Mouse (Mus musculus) testis, postnatal 14 days (tissue): Measurements from ENCODE around the gene Rsad2.
A peak's percentile ranks its signal among the peaks of the same experiment; 100 is the strongest.
"Not testable (repeated sequence)": the region's sequence is repeated elsewhere in the genome, so short reads cannot be mapped to it uniquely, and the experiment has no call there.

ENCODE experiments used
- DNase-seq: peaks from one replicate; pipeline ENCODE4 v3.0.0; 2021; ENCODE audit warnings: low spot score

Gene Rsad2

DNA sequence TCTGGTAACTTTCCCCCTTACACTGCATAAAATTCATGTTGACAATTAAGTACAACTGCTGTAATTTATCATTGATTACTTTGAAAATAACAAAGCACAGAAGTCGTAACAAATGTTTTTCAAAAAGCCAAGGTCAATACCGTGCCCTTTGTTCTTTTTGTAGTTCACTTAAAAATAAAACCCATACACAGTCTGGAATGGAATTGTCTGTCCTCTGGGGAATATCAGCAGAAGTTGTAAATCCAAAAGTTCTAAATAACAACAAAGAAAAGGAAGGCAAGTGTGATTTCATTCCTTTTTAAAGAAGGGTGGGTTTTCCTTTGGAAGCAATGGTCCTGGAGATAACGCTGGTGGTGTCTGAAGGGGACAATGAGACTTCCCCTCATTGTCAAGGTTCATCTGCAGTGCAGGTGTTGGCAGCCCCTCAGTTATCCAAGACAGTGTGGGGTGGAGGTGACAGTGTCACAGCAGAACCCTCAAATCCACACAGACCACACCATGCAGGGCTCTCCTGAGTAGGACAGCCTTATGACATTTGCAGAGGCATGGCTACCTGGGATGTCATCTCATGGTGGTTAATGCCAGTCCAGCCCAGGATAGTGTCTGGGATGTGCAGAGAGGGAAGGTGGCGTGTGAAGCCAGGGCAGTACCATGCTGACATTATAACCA is 9.7 kb downstream of the Rsad2 start:
- no peak for DNase-seq

DNA sequence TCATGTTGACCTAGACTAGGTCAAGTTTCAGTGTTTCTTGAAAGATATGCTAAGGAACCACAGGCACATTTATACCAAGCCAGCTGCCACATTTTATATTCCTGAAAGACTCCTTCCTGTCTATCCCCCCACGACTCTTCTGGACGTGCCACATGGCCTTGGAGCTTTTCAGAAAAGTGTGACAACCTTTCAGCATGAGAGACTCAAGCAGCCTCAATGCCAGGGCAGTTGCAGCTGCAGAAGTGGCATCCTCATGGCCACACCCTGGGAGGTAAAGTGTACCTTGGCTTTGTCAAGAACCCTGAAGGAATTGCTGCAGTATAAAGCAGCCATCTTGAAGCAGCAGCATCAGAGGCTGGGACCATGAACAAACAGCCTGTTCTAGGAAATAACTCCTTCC is 11.7 kb downstream of the Rsad2 start:
- no peak for DNase-seq

DNA sequence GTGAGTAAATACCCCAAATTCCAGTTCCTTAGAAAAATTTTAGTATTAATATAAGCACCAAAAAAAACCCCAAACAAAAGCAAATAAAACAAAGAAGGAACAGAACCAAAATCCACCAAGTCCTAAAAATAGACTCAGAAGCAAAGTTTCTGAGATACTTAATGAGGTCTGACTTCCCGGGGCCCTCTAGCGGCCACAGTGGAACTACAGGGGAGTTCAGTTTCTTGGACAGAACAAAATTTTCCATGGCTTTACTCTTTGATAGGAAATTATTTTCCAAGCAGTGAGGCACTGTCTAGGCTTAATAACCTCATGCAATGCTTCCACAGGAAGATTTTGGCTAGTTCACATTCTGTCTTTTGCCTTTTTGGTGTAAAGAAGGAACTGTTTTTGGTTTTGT is 12.2 kb downstream of the Rsad2 start:
- DNase-seq, result peak; percentile 17

DNA sequence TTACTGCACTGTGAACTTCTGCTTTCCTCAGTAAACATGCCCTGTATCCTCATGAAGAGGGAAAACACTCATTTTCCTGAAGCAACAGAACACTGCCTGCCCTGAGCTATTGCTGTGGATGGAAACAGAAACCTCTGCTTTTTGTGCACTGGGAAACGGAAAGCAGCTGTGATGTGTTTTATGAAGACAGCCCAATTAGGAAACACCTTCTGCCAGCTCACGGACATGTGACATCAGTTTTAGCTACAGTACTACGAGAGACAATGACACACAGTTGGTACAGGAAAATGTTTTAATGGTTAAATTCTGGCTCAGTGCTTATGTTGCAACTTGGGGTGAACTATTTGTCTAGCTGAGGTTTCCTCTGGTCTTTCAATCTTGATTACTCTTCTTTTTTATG is 16.9 kb downstream of the Rsad2 start:
- no peak for DNase-seq

DNA sequence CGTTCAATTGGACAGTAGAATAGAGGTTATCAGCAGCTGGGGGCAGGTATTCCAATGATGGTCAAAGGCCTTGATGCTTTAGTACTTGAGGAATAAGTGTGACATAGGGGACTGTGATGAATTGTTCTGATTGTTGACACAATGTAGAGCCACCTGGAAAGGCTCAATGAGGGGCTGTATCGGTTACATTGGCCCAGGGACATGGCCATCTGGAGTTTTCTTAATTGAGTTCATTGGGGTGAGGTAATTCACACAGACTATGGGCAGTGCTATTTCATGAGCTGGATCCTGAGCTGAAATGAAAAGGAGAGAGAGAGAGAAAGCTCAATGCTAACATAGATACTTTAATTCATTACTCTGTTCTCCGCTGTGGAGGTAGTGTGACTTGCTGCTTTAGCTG is 18.3 kb downstream of the Rsad2 start:
- no peak for DNase-seq

DNA sequence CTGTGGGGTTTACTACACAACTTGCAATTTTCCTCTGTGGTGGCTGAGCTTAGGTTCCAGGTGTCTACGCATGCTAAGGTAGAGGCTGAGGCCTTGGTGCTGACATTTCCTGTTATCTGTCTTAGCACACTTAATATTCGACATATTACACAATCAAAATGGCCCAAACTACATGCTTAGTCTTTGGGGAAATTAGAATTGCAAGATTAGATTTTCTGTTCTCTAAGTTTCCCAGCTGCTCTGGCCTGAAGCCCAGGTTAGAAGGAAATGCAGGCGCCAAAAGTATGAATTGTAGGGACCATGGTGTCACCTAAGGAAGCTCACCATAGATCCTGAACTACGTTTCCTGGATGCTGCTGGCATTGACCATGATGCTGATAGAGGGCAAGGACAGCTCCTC is 19.9 kb downstream of the Rsad2 start:
- DNase-seq, result no peak

DNA sequence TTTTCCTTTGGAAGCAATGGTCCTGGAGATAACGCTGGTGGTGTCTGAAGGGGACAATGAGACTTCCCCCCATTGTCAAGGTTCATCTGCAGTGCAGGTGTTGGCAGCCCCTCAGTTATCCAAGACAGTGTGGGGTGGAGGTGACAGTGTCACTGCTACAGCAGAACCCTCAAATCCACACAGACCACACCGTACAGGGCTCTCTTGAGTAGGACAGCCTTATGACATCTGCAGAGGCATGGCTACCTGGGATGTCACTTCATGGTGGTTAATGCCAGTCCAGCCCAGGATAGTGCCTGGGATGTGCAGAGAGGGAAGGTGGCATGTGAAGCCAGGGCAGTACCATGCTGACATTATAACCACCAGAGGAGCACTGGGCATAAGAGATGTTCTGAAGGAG is 27.5 kb downstream of the Rsad2 start:
- not testable (repeated sequence) for DNase-seq

DNA sequence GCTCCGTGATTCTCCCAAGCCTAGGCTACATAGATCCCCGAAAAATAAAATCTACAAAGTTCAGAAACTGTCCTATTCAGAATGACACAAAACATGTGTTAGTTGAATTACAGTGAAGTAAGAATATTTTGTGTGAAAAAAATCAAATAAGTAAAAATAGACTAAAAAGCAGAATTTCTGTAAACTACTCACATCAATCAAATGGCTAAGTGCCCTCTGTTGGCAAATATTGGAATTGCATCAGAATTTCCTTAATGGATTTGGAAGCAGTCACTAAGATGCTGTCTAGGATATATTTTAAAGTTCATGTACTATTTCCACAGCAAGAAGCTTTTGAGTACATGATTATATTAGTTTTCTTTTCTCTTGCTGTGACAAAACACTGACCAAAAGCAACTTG is 31.4 kb downstream of the Rsad2 start:
- no peak for DNase-seq

DNA sequence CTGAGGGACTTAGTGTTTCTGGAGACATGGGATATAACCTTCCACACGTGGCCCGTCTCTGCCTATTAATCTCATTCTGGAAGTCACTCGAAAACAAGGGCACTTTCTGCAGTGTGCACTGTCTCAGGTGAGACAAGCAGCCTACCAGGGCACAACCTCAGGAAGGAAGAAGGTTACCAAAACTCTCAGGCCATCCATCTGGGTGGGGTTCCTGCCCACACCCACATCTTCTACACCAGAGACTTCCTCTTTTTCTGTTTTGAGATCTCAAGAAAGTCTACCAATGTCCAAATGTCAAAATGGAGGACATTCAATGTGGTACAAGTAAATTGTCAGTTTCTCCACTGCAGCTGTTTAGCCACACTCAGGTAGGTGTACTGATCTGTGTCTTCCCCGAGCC is 37.9 kb downstream of the Rsad2 start:
- no peak for DNase-seq

DNA sequence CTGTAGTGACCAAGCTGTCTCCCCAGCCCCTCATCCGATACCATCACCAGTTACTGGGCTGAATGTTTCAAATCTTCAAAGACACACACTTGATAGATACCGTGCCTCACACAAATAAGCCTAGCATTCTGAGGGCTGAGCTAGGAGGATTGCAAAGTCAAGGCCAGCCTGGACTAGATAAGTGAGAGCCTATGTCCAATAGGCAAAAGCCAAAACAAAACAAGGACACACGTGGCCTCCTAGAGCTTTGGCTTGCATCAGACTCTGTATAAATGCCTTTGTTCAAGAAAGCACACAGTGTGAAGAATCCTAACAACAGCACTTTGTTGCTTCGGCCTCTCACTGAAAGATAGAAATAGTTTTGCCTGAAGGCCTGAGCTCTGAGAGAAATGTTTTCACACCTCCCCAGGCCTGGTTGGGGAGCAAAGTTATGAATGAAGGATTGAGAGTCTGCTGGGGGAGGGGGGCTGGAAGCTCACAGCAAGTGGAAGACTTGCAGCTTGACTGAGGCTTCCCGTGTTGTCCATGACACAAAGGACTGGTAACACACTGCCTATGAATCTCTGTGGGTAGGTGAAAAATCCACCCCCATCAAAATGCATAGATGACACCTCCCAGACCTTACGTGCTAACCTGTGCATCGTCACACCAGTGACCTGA is 39.5 kb downstream of the Rsad2 start:
- DNase-seq, result peak; percentile 72

DNA sequence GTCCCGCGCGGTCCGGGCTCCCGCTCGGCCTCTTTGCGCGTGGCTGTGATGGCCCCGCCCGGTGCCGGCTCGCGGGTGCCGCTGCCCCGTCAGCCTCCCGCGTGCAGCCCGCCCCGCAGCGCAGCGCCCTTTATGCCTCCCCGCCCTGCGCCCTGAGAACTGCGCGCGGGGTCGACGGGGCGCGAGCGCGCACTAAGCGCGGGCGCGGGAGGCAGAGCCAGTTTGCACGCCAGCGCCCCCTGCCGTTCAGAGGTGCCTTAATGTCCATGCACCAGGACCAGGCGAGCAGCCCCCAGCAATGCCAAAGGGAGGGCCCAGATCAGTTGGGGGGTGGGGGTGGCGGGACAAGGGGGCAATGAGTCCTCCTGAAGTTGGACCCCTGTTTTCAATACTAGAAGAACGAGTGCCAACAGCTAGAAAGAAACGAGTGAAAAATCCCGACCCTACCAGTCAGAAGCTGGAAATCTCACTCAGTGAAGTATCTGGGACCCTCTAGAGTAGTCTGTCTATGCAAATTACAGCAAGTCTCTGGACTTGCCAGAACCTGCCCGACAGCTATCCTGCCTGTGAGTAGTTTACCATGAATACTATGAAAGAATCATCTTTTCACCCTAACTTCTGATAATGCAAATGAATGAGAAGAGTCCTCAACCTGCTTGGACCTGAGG is 41.0 kb downstream of the Rsad2 start, which contains the start of gene Rnf144a:
Gene Rnf144a (minus strand): TSS at position 151 of the 668 bp plus-strand sequence.
- DNase-seq, result peak; percentile 82

DNA sequence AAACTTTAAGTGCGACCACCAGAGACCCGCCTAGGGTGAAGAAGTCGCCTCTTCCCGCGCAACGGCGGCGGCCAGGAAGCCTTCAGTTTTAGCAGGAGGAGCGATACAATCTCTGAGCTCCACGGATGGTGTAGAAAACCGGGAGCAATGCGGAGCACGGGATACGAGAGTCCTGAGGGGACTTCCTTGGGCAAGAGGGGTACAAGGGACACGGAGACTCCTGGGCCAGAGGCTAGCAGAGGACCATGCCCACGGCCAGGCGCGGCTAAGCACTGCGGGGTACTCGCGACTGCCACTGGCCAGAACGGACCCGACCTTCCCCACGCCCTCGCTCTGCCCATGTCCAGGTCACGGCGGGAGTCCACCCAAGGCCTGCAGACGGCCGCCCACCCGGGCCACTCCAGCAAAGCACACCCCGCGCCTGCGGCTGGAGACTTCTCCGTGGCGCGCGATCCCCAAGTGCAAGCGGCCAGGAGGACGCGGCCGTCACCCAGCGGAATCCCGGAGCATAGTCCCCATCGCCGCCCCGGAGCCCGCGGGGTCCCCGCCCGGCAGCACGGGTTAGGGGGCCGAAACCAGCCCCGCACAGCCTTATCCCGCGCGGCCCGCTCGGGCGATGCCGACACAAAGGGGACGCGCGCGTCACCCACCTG is 41.7 kb downstream of the Rsad2 start:
- DNase-seq, result no peak

DNA sequence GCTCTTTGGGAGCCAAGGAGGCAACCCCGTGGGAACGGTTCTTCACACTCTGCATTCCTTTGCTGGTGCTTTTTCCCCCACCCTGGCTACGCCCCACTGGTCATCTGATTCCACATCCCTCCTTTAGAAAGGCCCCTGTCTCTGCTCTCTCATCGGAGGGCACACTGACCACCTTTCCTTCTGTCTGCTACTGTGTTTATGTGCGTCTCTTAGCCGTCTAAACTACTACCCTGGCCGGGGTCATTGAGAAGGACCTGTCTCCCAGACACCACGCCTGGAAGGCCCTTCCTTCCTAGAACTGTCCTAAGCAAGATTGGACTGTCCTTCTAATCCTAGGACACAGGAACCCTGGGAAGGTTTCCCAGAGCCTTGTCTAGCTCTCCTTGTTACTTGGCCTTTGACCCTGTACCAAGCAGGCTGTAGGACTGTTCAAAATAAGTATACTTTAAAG is 42.3 kb downstream of the Rsad2 start:
- DNase-seq, result no peak

DNA sequence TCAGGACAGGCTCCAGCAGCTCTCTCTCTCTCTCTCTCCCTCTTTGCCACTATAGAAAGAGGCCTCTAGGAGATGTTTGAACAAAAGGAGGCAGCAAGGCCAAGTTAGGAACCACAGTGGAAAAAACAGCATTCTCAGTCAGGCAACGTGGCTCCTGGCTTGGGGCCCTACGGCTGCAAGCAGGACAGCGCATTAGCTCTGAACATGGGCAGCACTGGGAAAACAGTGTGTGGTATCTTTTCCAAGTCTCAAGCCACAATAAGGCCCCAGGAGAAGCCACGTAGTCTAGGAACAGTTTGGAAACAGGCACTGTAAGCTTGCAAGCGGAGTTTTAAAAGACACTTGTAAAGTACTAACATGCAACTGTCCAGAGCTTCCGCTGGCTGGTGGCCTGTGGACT is 43.5 kb downstream of the Rsad2 start:
- no peak for DNase-seq

DNA sequence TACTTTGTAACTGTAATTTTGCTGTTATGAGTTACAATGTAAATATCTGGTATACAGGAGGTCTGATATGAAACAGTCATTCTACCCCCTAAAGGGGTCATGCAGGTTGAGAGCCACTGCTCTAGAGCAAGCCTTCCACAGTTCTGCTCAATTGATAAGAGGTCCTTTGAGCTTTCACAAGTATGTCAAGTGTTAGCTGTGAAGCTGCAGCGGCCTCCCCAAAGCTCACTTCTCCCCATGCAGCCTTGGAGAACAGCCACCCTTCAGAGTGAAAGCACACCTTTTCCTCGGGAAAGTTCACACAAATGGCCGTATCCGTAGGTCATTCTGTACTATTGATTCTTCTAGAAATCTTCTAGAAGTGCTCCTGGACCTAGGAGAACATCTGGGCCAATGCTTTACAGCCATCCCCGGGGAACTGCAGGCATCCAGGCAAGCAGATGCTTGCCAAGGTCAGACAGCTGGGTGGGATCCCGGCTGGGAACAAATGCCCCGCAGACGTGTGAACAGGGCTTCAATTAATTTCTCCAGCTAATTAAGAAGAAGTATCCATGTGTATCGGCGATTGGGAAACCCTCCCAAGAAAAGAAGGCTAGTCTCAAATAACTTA is 44.3 kb downstream of the Rsad2 start:
- DNase-seq, result no peak

DNA sequence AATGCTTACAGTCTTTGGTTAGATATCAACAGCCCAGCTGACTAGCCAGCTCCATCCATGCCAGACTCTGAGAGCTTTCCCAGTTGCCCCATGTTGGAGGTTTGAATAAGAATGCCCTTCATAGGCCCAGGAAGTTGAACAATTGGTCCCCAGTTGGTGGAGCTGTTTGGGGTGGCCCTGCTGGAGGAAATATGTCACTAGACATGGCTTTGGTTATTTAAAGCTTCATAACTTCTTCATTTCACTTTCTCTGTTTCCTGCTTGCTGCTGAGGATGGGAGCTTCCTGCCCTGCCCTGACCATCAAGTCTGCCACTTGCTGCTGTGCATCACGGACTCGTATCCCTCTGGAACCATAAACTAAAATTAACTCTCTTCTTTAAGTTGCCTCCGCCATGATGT is 45.8 kb downstream of the Rsad2 start:
- no peak for DNase-seq

DNA sequence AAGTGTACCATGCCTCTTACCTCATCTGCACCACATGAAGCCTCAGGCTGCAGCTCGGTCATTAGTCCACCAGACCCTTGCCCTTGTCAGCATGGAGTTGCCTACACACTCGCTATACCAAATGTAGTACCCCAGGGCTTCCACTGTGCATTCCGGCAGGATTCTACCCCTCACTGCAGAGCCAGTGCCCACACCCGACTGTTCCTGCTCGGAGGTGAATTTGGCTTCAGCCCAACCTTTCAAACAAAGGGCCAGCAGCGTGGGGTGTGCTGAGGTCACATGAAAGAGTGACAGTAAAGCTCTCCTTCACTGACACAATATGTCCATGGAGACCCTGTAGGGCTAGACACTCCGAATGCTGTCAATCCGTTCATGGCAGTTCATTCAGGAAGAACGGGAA is 47.5 kb downstream of the Rsad2 start:
- no peak for DNase-seq

DNA sequence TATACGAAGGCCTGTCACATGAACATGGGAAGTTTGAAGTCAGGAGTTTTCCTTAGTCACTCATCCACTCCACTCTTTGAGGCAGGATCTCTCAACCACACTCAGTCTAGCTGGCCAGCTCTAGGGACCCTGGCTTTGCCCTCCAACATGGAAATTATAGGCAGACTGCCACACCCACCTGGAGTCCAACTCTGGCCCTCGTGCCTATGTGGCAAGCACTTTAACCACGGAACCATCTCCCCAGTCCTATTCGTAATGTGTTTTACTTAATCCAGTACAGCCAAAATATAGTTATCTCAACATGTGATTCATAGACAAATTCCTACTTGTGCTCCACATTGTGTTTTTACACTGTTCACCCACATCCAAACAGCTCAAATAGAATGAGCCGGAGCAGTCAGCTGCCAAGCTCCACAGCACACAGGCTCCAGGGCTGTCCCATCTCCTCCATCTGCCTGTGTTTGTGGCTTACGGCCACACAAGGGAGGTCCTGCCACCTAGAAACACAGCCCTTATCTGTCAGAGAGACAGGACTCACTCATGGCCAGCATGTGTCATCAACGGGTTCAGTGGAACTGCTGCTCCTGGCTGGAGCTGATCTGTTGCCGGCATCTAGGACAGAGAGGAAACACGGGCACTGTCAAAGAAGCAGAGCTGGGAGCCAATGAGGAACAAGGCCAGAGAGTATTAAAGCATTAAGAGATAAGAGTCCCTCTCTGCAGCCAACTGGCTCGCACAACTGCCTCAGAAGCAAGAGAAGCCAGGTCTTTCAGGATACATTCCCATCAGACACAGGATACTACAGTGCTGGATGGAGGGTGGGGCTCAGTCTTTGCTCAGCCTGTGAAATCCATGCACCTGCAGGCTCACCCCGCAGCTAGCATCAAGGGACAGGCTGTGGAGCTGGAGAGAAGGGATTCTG is 51.2 kb downstream of the Rsad2 start:
- peak; percentile 54 for DNase-seq

DNA sequence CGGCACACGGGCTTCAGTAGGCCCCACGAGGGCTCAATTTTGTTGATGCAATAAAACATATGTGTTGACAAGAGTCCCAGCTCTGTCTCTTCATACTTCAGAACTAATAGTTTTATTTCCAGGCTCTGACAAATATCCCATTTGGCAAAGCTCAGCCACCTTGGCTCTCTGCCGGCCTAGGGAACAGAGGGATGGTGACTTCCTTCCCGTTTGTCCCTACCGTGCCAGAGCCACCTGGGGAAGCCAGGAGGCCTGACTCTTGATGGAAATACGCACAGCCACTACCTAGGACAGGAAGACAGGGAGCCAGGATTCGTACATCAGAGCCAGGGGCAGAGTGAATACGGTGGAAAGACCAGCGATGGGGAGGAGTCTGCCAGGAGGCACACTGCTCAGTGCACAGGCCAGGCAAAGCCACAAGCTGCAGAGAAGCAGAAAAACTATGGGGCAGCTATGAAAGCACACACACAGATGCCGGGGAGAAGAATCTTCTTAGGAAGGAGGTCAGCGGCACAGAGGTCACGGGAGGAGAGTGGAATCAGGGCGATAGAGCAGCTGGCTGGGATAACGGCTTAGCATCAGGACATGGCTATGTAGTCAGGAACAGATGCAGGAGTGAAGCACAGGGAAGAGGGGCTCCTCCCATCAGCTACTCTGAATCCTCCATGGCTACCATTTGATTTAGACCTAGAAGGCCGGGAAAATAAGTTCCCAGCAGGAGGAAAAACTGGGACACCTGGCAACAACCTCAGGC is 52.7 kb downstream of the Rsad2 start:
- no peak for DNase-seq

DNA sequence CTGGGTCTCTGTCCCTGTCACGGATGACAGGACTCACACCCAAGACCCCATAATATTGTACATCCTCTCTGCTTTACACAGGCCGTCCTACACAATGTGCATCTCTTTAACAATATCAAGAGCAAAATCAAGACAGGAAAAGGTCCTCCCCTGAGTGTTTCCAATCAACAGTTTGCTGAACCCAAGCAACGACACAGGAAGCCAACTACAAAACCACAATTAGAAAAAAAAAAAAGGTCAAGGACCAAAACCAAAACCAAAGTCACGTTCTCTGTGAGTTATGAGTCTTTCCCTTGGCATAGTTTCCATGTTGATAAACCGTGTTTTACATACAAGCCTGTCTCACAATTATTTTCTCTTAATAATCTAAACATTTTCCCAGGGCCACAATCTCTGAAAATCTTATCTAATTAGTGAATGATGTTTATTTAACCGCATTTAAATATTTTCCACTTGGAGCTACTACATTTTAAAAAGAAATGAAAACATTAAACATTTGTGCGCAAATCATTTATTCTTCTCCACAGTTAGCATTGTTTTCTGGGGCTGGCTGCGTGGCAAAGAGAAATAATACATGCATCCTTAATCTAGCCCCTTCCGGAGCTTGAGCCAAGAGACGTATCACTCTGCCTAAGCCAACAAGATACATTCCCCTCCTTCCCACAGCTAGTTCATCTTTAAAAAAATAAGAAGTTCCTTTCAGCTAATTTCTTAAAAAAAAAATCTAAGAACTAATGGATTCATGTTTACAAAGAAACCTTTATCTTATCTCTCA is 54.4 kb downstream of the Rsad2 start:
- DNase-seq, result no peak
